Mouse (Mus musculus): ENCODE data around the gene Rarb.

Gene Rarb

DNA sequence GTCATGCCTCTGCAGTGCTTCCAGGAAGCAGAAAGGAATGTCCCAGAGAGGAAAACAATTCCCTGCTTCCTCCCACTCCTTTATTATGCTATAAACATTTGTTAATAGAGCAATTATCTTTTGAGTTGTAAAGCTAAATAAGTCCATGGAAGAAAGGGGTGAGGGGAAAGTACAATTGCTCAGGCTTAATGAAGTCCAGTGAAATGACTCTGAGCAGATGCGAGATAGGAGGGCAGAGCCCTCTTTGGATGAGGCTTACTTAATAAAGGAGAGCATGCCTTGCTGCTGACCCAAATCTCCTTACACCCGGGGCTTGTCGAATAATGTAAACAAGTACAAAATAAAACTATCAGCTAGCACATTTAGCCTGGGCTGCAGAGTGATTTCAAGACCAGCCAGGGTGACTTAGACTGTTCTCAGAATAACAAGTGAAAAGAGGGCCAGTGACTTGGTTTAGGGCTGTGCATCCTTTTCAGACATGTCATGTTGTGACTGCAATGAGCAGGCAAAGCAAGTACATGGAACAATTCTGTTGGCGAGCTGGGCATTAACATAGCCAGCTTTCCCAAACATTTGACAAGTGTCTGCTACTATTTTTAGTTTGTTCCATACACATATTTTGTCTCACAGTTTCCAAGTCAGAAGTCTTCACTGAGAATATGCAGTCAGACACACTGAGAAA is 83.5 kb downstream of the Rarb start:
- no peak for DNase-seq (ENCODE audit: low read depth, low spot score)

DNA sequence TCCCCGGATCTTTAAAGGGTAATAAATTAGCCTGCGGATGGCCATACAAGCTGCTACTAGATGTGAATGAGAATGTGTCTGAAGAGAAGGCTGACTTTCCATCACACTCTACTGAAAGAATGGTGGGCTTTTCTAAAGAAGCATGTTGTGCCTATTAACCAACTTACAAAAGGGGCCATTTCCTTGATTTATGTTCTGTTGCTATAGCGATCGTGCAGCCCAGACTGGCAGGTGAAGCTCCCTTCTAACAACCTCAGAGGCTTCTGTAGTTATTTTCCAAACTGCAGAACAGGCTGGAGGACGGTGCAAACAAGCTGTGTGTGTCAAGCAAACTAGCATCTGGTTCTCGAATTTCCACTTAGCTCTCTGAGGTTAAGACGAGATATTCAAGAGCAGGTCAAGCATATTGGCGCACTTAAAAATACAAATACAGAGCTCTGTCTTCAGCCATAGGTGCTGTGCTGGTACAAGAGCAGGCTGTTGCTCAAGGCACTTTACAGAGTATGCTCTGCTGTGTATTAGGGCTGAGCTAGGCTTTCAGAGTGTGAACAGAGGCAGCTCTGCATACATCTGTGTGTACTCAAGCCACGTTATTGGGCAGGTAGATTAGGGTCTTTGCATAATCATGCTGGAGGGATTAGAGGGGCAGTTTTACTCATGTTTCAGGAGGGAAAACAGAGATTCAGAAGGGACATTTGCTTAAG is 85.2 kb downstream of the Rarb start:
- no peak for DNase-seq (ENCODE audit: low read depth, low spot score)

DNA sequence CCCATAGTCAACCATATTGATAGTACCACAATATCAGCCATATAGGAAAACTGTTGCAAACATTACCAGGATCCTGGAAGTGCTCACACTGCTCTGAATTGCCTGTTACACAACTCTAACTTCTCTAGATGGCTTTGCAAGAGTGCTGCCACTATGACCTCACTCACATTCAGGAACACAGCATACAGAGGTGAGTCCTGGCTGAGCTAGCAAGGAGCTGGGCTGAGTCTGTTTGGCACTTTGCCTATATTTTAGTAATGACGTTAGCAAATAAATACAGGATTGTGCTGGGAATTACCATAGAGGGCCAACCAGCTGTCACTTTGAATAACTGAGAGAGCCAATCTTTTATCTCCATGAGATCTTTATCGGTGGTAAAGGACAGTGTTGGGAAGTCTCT is 86.9 kb downstream of the Rarb start:
- DNase-seq (ENCODE audit: low read depth, low spot score): no peak

DNA sequence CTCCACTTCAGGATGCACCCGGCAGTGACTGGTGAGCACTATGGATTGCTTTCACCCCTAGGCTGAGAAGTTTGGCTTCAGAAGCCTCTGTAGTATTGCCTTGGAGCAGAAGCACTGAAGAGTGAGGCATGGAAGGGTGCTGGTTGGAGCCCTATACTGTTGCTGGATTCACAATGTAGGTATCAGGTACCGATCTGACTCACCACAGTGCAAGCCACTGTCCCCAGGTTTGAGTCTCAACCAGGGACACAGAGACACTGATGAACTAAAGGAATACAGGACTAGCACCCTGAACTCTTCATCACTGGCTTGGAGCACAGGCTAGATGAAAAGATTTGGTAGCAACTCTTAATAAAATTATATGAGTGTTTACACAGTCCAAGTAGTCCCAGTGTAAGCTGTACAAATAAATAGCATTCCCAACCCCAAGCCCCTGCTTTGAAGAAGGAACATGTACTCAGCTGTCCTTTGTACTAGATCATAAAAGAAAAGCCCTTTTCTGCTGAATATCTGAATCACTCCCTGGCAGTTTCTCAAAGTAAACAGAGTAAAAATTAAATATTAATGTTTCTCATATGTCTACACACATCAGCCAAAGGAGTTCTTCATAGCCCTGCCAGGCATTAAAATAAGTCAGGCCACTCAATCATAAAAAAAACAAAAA is 90.6 kb downstream of the Rarb start:
- DNase-seq (ENCODE audit: low read depth, low spot score): no peak

DNA sequence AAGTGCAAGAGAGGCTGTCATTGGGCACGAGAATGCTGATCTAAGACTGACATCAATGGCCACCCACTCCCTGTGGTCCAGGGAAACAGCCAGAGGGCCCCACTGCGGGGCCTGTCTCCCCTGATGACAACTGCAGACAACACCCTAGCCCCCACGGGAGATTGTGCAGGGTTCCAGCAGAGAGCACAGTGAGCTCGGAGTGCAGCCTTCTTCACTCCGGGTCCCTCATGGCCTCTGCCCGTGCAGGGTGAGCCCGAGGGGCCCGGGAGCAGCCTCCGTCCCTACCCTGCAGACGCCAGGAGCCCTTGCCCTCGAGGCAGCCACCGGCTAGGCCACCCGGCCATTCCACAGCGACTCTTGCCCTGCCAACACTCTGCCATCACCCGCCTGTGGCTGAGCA is 95.0 kb downstream of the Rarb start:
- DNase-seq (ENCODE audit: low read depth, low spot score): no peak

DNA sequence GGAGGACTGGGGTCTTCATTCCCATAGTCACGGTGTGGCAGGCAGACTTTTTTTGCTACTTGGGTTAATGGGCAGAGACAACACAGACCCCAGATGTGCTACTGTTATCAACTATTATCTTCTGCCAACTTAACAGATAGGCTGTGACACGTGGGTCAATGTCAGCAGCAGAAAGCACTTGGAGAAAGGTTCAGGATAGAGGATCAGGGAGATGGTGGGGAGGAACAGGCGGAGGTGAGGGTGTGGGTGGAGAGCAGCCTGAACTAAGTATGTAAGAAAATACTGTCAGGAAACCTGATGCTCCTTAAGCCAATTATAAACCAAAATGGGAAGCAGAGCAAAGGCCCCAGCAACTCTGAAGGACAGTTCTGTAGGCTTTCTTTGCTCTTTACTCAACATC is 101.1 kb downstream of the Rarb start:
- no peak for DNase-seq (ENCODE audit: low read depth, low spot score)

DNA sequence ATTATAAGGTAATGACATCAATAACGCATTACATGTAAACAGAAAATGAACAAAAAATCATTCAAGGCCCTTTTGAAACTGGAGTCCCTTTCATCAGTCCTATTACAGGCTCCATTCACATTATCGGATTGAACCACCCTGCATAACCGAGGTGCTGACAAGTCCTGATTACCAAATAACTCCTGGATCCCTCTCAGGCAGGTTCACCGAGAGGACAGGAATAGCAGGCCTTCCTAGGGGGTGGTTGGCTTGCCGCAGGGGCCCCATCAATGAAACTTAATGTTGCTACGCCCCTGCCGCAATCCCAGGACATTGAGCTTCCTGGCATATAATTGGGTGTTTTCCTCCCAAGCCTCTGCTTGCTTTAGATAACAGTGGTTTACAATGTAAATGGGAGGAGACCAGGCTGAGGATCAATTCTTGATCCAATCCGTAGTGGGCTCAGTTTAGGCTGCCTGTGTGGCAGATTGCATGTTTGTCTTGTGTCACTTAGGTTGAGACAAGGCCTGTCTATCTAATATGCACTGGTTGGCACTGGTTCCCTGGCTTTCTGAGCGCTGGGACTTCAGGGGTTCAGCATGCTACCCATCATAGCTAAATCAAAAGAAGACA is 104.5 kb downstream of the Rarb start:
- no peak for DNase-seq (ENCODE audit: low read depth, low spot score)

DNA sequence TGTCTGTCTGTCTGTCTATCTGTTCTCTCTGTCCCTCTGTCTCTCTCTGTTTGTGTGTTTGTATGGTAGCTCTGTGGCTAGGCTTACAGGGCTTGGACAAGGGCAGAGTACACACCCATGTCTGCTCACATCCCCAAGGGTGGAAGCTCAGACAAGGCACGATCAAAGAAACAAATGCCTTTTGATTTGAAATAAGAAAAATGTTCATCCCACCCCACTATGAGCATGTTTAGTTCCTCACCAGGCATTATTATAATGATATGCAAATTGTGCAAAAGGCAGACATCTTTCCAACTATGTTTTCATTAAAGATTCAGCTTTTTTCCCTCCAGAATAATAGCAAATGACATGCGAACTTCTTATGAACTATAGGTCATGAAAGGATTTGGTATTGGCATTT is 105.2 kb downstream of the Rarb start:
- DNase-seq (ENCODE audit: low read depth, low spot score): no peak

DNA sequence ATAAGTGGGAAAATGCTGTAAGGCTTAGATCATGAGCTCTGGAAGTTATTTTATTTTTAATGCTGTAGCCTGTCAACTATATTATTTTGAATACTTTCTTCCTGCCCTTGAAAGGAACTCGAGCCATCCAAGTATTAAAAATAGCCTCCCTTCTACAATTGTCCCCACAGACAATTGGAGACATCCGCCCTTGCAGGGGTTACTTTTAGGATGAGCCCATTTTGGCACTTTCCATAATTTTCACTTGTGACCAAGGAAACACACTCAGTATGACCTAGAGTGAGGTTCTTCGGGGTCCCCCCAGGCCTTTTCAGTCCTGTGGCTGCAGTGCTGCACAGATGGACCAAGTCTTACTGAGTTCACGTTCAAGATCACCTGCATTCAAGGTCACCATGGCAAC is 119.7 kb downstream of the Rarb start:
- DNase-seq (ENCODE audit: low read depth, low spot score): no peak

DNA sequence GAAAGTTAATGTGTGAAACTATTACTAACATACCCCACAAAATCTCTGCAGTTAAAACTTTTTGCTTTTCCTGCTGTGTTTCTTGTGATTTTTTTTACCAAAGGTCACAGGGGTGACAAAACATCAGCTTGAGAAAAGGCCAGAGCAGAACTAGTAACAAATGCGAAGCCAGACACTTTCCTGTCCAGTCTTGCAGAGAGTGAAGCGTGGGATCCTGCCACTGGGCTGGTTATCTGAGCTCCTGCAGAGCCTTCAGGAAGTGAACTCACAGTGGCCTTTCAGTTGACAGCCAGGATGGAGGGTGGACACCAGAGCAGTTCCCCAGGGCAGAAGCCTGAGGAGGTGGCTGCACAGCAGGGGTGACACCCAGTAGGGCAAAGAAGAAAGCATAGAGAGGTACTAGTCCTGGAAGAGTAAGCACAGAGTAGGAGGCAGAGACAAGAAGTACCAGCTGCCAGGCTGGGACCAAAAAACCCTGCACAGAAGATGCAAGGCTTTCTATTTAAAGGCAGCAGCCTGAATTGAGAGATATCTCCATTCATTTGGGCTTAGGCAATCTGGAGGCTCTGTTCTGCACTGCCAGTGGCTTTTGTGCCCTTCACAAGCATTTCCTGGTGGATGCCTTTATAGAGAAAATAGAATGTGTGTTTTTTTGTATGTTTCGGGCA is 123.4 kb downstream of the Rarb start:
- no peak for DNase-seq (ENCODE audit: low read depth, low spot score)

DNA sequence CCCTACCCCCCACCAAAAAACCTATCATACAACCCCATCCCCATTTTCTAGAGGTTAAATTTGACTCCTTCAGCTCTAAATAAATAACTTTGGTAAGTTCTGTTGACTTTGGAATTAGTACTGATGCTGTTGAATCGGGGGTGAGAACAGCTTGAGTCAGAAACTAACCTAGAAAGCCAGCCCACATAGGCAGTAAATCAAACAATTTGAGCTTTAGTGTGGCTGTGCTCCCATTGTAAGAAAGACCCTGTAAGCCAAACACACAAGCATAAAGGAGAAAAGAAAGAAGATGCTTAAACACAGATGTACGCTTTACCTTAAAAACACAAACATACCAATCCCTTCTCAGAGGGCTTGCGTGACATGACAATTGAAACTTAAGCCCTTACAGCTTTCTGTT is 140.6 kb downstream of the Rarb start:
- DNase-seq (ENCODE audit: low read depth, low spot score): no peak

DNA sequence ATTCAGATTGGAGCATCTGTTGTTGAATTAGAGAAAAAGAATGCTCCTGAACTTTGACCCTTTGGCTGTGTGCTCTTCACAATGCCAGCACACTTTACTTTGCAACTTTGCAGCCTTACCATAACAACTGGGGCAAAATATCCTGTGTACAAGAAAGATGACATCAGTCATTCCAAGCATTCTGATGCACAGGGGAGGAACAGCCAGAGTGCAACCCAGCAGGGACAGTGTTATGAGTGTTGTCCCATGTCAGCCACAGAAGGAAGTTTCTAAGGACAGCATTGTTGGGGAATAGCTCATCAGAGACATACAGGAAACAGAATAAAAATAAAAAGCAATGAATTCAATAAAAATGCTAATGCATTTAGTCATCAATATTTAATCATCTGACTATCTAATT is 141.9 kb downstream of the Rarb start:
- no peak for DNase-seq (ENCODE audit: low read depth, low spot score)

DNA sequence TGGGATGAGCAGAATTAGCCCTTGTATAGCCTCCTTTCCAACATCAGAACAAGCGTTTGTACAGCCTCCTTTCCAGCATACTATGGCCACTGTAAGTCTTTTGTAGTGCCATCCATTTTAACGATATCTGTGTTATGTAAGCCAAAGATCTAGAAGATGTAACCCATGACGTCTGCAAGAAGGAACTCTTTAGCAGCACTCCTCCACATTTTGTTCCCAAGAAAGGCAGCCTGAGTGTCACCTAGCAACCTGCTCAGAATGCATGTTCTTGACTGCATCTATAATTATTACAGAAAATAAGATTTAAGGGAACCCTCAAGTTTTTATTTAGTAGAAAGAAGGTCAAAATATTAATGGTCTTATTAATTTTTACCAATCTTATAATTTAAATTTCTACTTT is 148.4 kb downstream of the Rarb start:
- DNase-seq (ENCODE audit: low read depth, low spot score): no peak

DNA sequence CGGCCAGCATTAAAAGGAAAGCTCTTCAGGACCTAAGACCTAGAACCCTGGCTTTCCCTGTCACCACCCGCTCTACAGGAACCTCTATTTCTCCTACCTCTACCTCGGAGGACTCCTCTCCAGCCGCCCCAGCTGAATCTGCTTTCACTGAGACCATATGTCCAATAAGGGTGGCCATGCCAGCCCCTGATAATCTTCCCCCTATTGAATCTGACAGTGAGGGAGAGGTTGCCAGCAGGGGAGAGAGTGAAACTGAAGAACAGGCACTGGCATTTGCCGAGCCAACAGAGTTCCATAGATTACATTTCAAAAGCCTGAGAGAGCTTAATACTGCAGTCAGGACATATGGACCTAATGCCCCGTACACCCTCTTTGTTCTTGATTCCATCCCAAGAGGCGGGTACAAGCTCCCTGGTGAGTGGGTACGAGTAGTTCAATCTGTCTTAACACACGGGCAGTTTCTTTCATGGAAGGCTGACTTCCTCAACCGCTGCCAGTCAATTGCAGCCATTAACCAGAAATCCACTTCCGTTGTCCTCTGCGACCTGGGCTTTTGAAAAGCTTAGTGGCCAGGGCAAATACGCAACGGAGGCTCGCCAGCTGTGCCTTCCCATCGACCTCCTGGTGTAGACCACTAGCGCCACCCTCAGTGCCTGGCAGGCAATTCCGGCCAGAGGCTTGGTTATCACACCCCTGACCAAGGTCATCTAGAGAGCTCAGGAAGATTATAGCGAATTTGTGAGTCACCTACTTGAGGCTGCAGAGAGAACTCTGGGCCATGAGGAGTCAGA is 179.6 kb downstream of the Rarb start:
- DNase-seq (ENCODE audit: low read depth, low spot score): no peak

DNA sequence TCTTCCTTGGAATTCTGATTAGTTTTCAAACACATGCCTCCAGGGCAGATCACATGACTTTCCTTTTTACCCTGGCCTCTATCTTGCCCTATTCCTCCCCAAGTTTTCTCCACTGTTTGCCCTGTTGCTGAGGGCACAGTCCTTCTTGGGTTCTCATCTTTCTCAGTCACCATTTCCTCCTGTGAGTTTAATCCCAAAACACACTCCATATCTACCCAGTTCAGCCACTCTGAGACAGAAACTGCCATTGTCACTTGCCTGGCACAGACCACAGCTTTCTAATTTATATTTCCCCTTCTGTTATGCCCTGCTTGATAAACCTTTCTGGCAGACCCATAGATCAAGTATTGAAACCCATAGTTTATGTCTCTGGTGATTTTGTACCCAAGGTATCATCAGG is 205.0 kb downstream of the Rarb start:
- no peak for DNase-seq (ENCODE audit: low read depth, low spot score)

DNA sequence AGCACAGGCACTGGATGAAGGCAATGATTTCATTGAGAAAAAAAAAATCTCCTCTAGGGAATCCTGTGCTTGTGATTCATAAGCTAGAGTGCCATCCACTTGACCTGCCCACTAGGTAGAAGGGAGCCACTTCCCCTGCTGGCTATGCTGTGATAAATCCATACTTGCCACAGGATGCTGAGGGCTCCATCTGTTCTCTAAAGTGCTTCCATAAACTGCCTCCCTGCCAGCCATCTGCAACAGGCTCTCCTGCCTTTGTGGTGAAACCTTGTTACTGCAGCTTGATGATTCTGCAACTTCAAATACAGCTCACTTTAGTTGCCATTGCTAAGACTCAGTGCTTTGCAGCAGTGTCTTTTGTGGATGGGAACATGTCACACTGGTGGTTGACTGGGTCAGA is 213.5 kb downstream of the Rarb start:
- no peak for DNase-seq (ENCODE audit: low read depth, low spot score)

DNA sequence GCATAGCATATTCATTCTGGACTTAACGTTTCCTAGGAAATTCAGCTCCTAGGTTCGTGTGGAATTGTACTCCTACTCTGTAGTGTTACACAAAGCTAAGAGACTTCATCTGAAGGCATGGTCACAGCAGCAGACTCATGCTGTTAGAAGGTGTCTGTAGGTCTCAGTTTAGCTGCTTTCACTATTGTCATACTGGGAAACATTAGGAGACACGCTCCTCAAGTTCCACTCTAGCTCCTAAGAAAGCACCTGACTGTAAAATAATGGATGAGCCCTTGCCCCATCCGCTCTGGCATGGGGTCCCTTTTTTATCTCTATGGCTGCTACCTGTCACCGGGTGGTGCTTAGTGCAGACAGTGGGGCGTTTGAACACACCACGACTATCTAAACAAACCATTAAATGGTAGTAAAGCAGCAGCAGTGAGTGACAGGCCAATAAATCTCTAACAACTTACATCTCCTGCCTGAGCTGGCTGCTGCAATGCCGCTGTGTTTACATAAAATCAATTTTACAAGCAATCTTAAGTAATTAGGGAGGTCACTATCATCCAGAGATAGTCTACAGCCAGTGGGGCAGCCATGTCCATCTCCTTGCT is 214.4 kb downstream of the Rarb start:
- no peak for DNase-seq (ENCODE audit: low read depth, low spot score)

DNA sequence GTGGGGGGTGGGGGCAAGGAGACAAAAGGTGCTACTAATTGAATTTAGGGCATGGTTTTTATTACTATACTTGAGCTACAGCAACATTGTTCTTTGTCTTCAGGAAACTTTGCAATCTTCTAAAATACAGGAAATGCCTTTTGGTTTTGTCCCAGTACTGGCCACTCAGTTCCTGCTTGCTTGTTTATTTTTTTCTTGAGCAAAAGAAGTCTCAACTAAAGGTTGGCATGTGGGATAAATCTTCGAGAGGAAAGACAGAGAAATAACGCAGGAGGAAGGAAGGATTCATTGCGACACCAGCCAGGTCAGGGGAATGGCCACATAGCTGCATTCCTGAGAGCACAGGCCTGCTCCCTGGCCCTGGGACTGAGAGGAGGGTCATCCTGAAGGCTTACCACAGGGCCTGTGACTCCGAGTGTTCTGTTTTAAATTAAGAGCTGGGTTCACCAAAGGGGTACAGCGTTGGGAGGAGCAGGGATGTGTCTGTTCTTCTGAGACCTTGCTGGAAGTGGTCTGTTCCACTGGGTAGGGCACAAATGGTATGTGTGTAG is 215.8 kb downstream of the Rarb start:
- DNase-seq (ENCODE audit: low read depth, low spot score): no peak

DNA sequence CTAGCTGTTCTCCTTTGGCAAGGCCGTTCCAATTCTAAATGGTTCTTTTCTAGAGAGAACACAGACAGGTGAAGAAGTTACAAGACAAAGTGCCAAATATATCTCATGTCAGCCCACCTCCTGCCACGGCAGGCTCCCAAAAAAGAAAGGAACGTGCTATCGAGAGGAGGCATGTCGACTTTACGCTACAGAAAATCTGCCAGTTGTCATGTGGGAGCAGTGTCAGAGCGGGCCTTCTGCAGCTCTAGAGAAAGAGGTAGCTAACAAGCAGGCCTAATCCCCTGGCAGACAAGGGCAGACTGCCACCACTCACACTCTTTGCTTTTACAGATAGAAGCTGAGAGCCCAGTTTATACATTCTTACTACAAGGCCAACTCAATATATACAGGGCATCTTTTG is 219.7 kb downstream of the Rarb start:
- DNase-seq (ENCODE audit: low read depth, low spot score): no peak

DNA sequence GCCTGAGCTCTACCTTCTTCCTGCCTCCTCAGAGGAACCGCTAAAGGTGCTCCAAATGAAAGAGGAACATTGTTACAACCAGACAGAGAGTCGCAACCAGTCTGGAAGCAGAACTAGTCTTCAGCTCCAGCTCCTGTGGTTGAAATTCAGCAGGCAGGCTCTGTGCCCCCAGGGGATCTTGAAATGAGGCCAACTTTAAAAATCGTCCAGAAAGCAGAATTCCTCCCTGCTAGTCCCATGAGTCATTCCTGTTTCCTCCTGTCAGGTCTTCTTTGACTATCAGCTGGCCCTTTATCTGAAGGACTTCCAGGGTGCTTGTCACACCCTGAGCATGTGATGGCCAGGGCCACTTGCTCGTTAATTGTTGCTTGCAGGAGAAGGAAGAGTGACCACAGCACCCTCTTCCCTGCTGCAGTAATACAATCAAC is 220.9 kb downstream of the Rarb start:
- DNase-seq (ENCODE audit: low read depth, low spot score): no peak

DNA sequence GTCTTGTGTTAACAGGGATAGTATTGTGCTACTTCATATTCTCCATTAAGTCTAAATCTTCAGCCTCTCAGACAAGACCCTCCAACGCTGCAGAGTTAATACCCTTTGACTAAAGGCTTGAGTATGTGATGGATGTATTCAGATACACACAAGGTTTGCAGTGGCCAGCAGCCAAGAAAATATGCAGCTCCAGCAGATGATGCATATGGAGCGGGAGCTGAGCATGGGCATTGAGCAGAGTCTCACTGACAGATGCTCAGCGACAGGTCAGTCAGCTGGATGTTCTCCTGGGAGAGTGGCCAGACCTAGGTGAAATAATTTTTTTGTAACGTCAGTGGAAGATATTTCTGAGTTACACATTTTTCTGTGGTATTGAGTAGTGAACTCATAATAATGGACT is 229.8 kb downstream of the Rarb start:
- no peak for DNase-seq (ENCODE audit: low read depth, low spot score)
